Mouse (Mus musculus): ENCODE results near the gene Iqgap2. TPM values are rescaled to one million over a fixed set of nuclear protein-coding genes. Genes with fewer than 3 reads are reported as not detected.

The Iqgap2 gene
- polyA plus RNA-seq, 1 experiment = 20.4 TPM

Other genes starting within 250 kb of the Iqgap2 start
- gene F2rl2, start 195.1 kb downstream of the Iqgap2 start, polyA plus RNA-seq (2012; rRNA removed) = 0.35 and 0.67 TPM in 2 replicates
- gene Gm20075, start 189.5 kb upstream of the Iqgap2 start, polyA plus RNA-seq (2012; rRNA removed) = 0.07 and 1.4 TPM in 2 replicates
- gene Gm17190, start 190.1 kb upstream of the Iqgap2 start, polyA plus RNA-seq (2012; rRNA removed) = not detected in 2 replicates
- gene Sv2c, start 240.7 kb upstream of the Iqgap2 start, polyA plus RNA-seq (2012; rRNA removed) = 0.29 and 0.43 TPM in 2 replicates